Mouse (Mus musculus): ENCODE data around the gene Ddb1. TPM values are rescaled to one million over a fixed set of nuclear protein-coding genes. Genes with fewer than 3 reads are reported as not detected.

The Ddb1 gene
- polyA plus RNA-seq, 1 experiment from 2014 or later = 100 TPM

- H3K27ac ChIP-seq (ENCODE audit: low read depth, low read length) = peak overlapping the region; percentile 47
- H3K9ac ChIP-seq (ENCODE audit: low read depth, low read length) = 0 out of 2 replicates have a peak overlapping the region, but pooled peaks have one; percentile 31
- TF ChIP-seq CTCF (IDR thresholded peaks at IDR 0.05; ENCODE audit: low read depth) = peak; percentile 97
- peaks cover 35% of the 10 kb centered on the region for H3K36me3 ChIP-seq (ENCODE audit: control insufficient read depth, insufficient read depth)
- no peaks in the 10 kb centered on the region for H3K4me1 ChIP-seq (replicated peaks; ENCODE audit: control insufficient read depth, insufficient read depth, low read length)
- no peaks in the 10 kb centered on the region for H3K27me3 ChIP-seq (replicated peaks; ENCODE audit: control insufficient read depth, insufficient read depth, low read length)
- ATAC-seq = peak; percentile 36; the same call in 1 of the 2 replicates
- H3K4me3 ChIP-seq (ENCODE audit: low read depth, low read length) = peak overlapping the region; percentile 46
- no peaks in the 10 kb centered on the region for H3K9me3 ChIP-seq (ENCODE audit: control insufficient read depth)
- WGBS = under 1% methylated on average over 9 of the region's 9 CpGs
- peak overlapping the region; percentile 81 for H3K4me2 ChIP-seq (replicated peaks; ENCODE audit: low read depth)
Measured at GRCm38 (mm10) chr19:10602787-10603186, 2.3 kb upstream of the Ddb1 start.

- Histone ChIP-seq H3K4me1 (replicated peaks; ENCODE audit: control insufficient read depth, insufficient read depth, low read length) (no peaks in the 10 kb centered on the region), H3K36me3 (ENCODE audit: control insufficient read depth, insufficient read depth) (peaks cover 34% of the 10 kb centered on the region), H3K4me3 (ENCODE audit: low read depth, low read length) (peak overlapping the region; percentile 46), H3K9me3 (ENCODE audit: control insufficient read depth) (no peaks in the 10 kb centered on the region), H3K27ac (ENCODE audit: low read depth, low read length) (peak overlapping the region; percentile 96), H3K4me2 (replicated peaks; ENCODE audit: low read depth) (peak overlapping the region; percentile 81), H3K27me3 (replicated peaks; ENCODE audit: control insufficient read depth, insufficient read depth, low read length) (no peaks in the 10 kb centered on the region), H3K9ac (ENCODE audit: low read depth, low read length) (peak overlapping the region; percentile 52; the same call in 1 of the 2 replicates)
- peak; percentile 36; the same call in 1 of the 2 replicates for ATAC-seq
- TF ChIP-seq CTCF (IDR thresholded peaks at IDR 0.05; ENCODE audit: low read depth) = no peak
- WGBS = 54% methylated on average over 18 of the region's 18 CpGs
Measured at GRCm38 (mm10) chr19:10603660-10604523, 1.2 kb upstream of the Ddb1 start.

GRCm38 (mm10) chr19:10604534-10604933 lies 593 bp upstream of the Ddb1 start:
- 26% methylated on average over 3 of the region's 3 CpGs for WGBS
- H3K27ac ChIP-seq (ENCODE audit: low read depth, low read length) = peak overlapping the region; percentile 96
- peak overlapping the region; percentile 81 for H3K4me2 ChIP-seq (replicated peaks; ENCODE audit: low read depth)
- ATAC-seq = no peak
- no peaks in the 10 kb centered on the region for H3K27me3 ChIP-seq (replicated peaks; ENCODE audit: control insufficient read depth, insufficient read depth, low read length)
- H3K9ac ChIP-seq (ENCODE audit: low read depth, low read length) = peak overlapping the region; percentile 52
- TF ChIP-seq CTCF (IDR thresholded peaks at IDR 0.05; ENCODE audit: low read depth) = no peak
- peaks cover 33% of the 10 kb centered on the region for H3K36me3 ChIP-seq (ENCODE audit: control insufficient read depth, insufficient read depth)
- no peaks in the 10 kb centered on the region for H3K9me3 ChIP-seq (ENCODE audit: control insufficient read depth)
- H3K4me3 ChIP-seq (ENCODE audit: low read depth, low read length) = peak overlapping the region; percentile 97
- H3K4me1 ChIP-seq (replicated peaks; ENCODE audit: control insufficient read depth, insufficient read depth, low read length) = no peaks in the 10 kb centered on the region

- Histone ChIP-seq H3K27ac (ENCODE audit: low read depth, low read length) (peak overlapping the region; percentile 96), H3K4me1 (replicated peaks; ENCODE audit: control insufficient read depth, insufficient read depth, low read length) (no peaks in the 10 kb centered on the region), H3K36me3 (ENCODE audit: control insufficient read depth, insufficient read depth) (peaks cover 36% of the 10 kb centered on the region), H3K4me2 (replicated peaks; ENCODE audit: low read depth) (peak overlapping the region; percentile 81), H3K9ac (ENCODE audit: low read depth, low read length) (peak overlapping the region; percentile 98), H3K27me3 (replicated peaks; ENCODE audit: control insufficient read depth, insufficient read depth, low read length) (no peaks in the 10 kb centered on the region), H3K4me3 (ENCODE audit: low read depth, low read length) (peak overlapping the region; percentile 97), H3K9me3 (ENCODE audit: control insufficient read depth) (no peaks in the 10 kb centered on the region)
- 3% methylated on average over 20 of the region's 20 CpGs for WGBS
- TF ChIP-seq CTCF (IDR thresholded peaks at IDR 0.05; ENCODE audit: low read depth) = no peak
- ATAC-seq = no peak
Measured at GRCm38 (mm10) chr19:10605901-10606622, 935 bp downstream of the Ddb1 start.

GRCm38 (mm10) chr19:10608573-10609240 lies 3.6 kb downstream of the Ddb1 start:
- Histone ChIP-seq H3K4me3 (ENCODE audit: low read depth, low read length) (no peak overlapping the region), H3K9me3 (ENCODE audit: control insufficient read depth) (no peaks in the 10 kb centered on the region), H3K4me2 (replicated peaks; ENCODE audit: low read depth) (no peak overlapping the region), H3K36me3 (ENCODE audit: control insufficient read depth, insufficient read depth) (peaks cover 62% of the 10 kb centered on the region), H3K27ac (ENCODE audit: low read depth, low read length) (no peak overlapping the region), H3K27me3 (replicated peaks; ENCODE audit: control insufficient read depth, insufficient read depth, low read length) (no peaks in the 10 kb centered on the region), H3K9ac (ENCODE audit: low read depth, low read length) (no peak overlapping the region), H3K4me1 (replicated peaks; ENCODE audit: control insufficient read depth, insufficient read depth, low read length) (no peaks in the 10 kb centered on the region)
- no peak for TF ChIP-seq CTCF (IDR thresholded peaks at IDR 0.05; ENCODE audit: low read depth)
- 68% methylated on average over 5 of the region's 5 CpGs for WGBS
- no peak for ATAC-seq

Measured in intestine, postnatal 0 days (tissue).